Mouse (Mus musculus): ENCODE data around the gene 5530401A14Rik. TPM values are rescaled to one million over a fixed set of nuclear protein-coding genes. Genes with fewer than 3 reads are reported as not detected.

Gene 5530401A14Rik
- polyA plus RNA-seq, 1 experiment from 2014 or later: not detected

DNA sequence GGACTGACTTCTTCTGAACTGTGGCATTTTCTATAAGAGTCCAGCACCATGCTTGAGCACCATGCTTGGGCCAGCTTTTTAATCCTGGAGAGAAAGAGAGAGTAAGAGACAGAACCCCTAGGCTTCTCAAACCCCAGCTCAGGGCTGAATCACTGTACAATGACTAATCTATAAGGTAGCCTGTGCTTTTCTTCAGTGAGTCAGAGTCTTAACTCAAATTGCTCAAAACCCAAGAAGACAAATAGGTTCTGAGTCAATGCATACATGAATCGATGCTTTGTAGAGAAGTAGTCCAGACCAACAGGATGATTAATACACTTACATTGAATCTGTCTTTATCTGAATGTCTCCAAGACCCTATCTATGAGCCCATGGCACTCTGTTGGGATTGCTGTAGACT lies 48.3 kb downstream of the 5530401A14Rik start:
- no peaks in the 10 kb centered on the region for H3K4me1 ChIP-seq (ENCODE audit: control insufficient read depth in 2 of 2, insufficient read depth in 2 of 2, low read length in 2 of 2)
- no peaks in the 10 kb centered on the region for H3K36me3 ChIP-seq (ENCODE audit: control insufficient read depth, insufficient read depth, low read length)
- no peaks in the 10 kb centered on the region for H3K27me3 ChIP-seq (ENCODE audit: control insufficient read depth, insufficient read depth, low read length)
- 69% methylated on average over 1 of the region's 1 CpGs for WGBS
- H3K9ac ChIP-seq (ENCODE audit: low read length): no peak overlapping the region
- no peak overlapping the region for H3K4me2 ChIP-seq (ENCODE audit: low read length)
- H3K4me3 ChIP-seq (ENCODE audit: control insufficient read depth in 1 of 2, insufficient read depth in 1 of 2, low read depth in 1 of 2, low read length in 2 of 2): no peak overlapping the region
- ATAC-seq (ENCODE audit: insufficient number of reproducible peaks, insufficient read depth, low FRiP score, low read depth): no peak
- H3K27ac ChIP-seq (replicated peaks in 1 of 2; ENCODE audit: control insufficient read depth in 1 of 2, insufficient read depth in 1 of 2, low read depth in 2 of 2, low read length in 2 of 2): no peak overlapping the region
- H3K9me3 ChIP-seq (ENCODE audit: control insufficient read depth, low read length): no peaks in the 10 kb centered on the region

- Histone ChIP-seq H3K27ac (replicated peaks in 1 of 2; ENCODE audit: control insufficient read depth in 1 of 2, insufficient read depth in 1 of 2, low read depth in 2 of 2, low read length in 2 of 2) (no peak overlapping the region), H3K9me3 (ENCODE audit: control insufficient read depth, low read length) (no peaks in the 10 kb centered on the region), H3K4me1 (ENCODE audit: control insufficient read depth in 2 of 2, insufficient read depth in 2 of 2, low read length in 2 of 2) (no peaks in the 10 kb centered on the region), H3K36me3 (ENCODE audit: control insufficient read depth, insufficient read depth, low read length) (no peaks in the 10 kb centered on the region), H3K9ac (ENCODE audit: low read length) (no peak overlapping the region), H3K4me2 (ENCODE audit: low read length) (no peak overlapping the region), H3K27me3 (ENCODE audit: control insufficient read depth, insufficient read depth, low read length) (no peaks in the 10 kb centered on the region), H3K4me3 (ENCODE audit: control insufficient read depth in 1 of 2, insufficient read depth in 1 of 2, low read depth in 1 of 2, low read length in 2 of 2) (no peak overlapping the region)
- ATAC-seq (ENCODE audit: insufficient number of reproducible peaks, insufficient read depth, low FRiP score, low read depth): no peak
- WGBS: 66% methylated on average over 5 of the region's 5 CpGs
These were observed 49.0 kb downstream of the 5530401A14Rik start for GRCm38 (mm10) chr11:81909397-81909894.

DNA sequence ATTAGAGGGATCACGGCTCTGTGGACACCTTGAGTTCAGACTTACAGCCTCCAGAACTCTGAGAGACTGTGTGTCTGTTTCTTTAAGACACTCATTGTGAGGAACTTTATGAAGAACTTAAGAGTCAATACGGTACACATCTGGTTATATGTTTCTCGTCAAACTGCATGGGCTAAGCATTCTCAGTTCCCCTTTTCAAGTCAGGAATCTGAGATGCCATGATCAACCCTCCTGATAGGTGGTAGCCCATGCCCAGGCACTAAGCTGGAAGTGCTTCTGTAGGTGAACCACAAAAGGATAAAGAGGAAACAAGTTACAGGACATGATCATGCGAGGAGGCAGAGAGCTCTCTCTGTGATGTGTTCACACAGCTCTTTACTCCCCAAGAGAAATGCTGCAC lies 52.6 kb downstream of the 5530401A14Rik start:
- Histone ChIP-seq H3K4me3 (ENCODE audit: control insufficient read depth in 1 of 2, insufficient read depth in 1 of 2, low read depth in 1 of 2, low read length in 2 of 2) (no peak overlapping the region), H3K27ac (replicated peaks in 1 of 2; ENCODE audit: control insufficient read depth in 1 of 2, insufficient read depth in 1 of 2, low read depth in 2 of 2, low read length in 2 of 2) (no peak overlapping the region), H3K9ac (ENCODE audit: low read length) (no peak overlapping the region), H3K36me3 (ENCODE audit: control insufficient read depth, insufficient read depth, low read length) (no peaks in the 10 kb centered on the region), H3K4me1 (ENCODE audit: control insufficient read depth in 2 of 2, insufficient read depth in 2 of 2, low read length in 2 of 2) (no peaks in the 10 kb centered on the region), H3K4me2 (ENCODE audit: low read length) (no peak overlapping the region), H3K27me3 (ENCODE audit: control insufficient read depth, insufficient read depth, low read length) (no peaks in the 10 kb centered on the region), H3K9me3 (ENCODE audit: control insufficient read depth, low read length) (no peaks in the 10 kb centered on the region)
- WGBS: 71% methylated on average over 4 of the region's 4 CpGs
- ATAC-seq (ENCODE audit: insufficient number of reproducible peaks, insufficient read depth, low FRiP score, low read depth): no peak

- Histone ChIP-seq H3K9ac (ENCODE audit: low read length) (no peak overlapping the region), H3K4me1 (ENCODE audit: control insufficient read depth in 2 of 2, insufficient read depth in 2 of 2, low read length in 2 of 2) (no peaks in the 10 kb centered on the region), H3K9me3 (ENCODE audit: control insufficient read depth, low read length) (no peaks in the 10 kb centered on the region), H3K4me2 (ENCODE audit: low read length) (no peak overlapping the region), H3K36me3 (ENCODE audit: control insufficient read depth, insufficient read depth, low read length) (no peaks in the 10 kb centered on the region), H3K27me3 (ENCODE audit: control insufficient read depth, insufficient read depth, low read length) (no peaks in the 10 kb centered on the region), H3K27ac (replicated peaks in 1 of 2; ENCODE audit: control insufficient read depth in 1 of 2, insufficient read depth in 1 of 2, low read depth in 2 of 2, low read length in 2 of 2) (no peak overlapping the region), H3K4me3 (ENCODE audit: control insufficient read depth in 1 of 2, insufficient read depth in 1 of 2, low read depth in 1 of 2, low read length in 2 of 2) (no peak overlapping the region)
- 67% methylated on average over 6 of the region's 6 CpGs for WGBS
- no peak for ATAC-seq (ENCODE audit: insufficient number of reproducible peaks, insufficient read depth, low FRiP score, low read depth)
These were observed 55.0 kb downstream of the 5530401A14Rik start for GRCm38 (mm10) chr11:81915501-81915900.

- Histone ChIP-seq H3K9ac (ENCODE audit: low read length) (no peak overlapping the region), H3K4me1 (ENCODE audit: control insufficient read depth in 2 of 2, insufficient read depth in 2 of 2, low read length in 2 of 2) (no peaks in the 10 kb centered on the region), H3K27ac (replicated peaks in 1 of 2; ENCODE audit: control insufficient read depth in 1 of 2, insufficient read depth in 1 of 2, low read depth in 2 of 2, low read length in 2 of 2) (no peak overlapping the region), H3K4me2 (ENCODE audit: low read length) (no peak overlapping the region), H3K36me3 (ENCODE audit: control insufficient read depth, insufficient read depth, low read length) (no peaks in the 10 kb centered on the region), H3K4me3 (ENCODE audit: control insufficient read depth in 1 of 2, insufficient read depth in 1 of 2, low read depth in 1 of 2, low read length in 2 of 2) (no peak overlapping the region), H3K27me3 (ENCODE audit: control insufficient read depth, insufficient read depth, low read length) (no peaks in the 10 kb centered on the region), H3K9me3 (ENCODE audit: control insufficient read depth, low read length) (no peaks in the 10 kb centered on the region)
- 76% methylated on average over 2 of the region's 2 CpGs for WGBS
- no peak for ATAC-seq (ENCODE audit: insufficient number of reproducible peaks, insufficient read depth, low FRiP score, low read depth)
These were observed 62.6 kb downstream of the 5530401A14Rik start for GRCm38 (mm10) chr11:81923096-81923495.

- no peaks in the 10 kb centered on the region for H3K27me3 ChIP-seq (ENCODE audit: control insufficient read depth, insufficient read depth, low read length)
- H3K4me3 ChIP-seq (ENCODE audit: control insufficient read depth in 1 of 2, insufficient read depth in 1 of 2, low read depth in 1 of 2, low read length in 2 of 2): no peak overlapping the region
- no peaks in the 10 kb centered on the region for H3K36me3 ChIP-seq (ENCODE audit: control insufficient read depth, insufficient read depth, low read length)
- WGBS: 85% methylated on average over 4 of the region's 4 CpGs
- ATAC-seq (ENCODE audit: insufficient number of reproducible peaks, insufficient read depth, low FRiP score, low read depth): no peak
- H3K27ac ChIP-seq (replicated peaks in 1 of 2; ENCODE audit: control insufficient read depth in 1 of 2, insufficient read depth in 1 of 2, low read depth in 2 of 2, low read length in 2 of 2): no peak overlapping the region
- H3K9me3 ChIP-seq (ENCODE audit: control insufficient read depth, low read length): no peaks in the 10 kb centered on the region
- H3K4me2 ChIP-seq (ENCODE audit: low read length): no peak overlapping the region
- H3K9ac ChIP-seq (ENCODE audit: low read length): no peak overlapping the region
- no peaks in the 10 kb centered on the region for H3K4me1 ChIP-seq (ENCODE audit: control insufficient read depth in 2 of 2, insufficient read depth in 2 of 2, low read length in 2 of 2)
These were observed 63.2 kb downstream of the 5530401A14Rik start for GRCm38 (mm10) chr11:81923626-81924025.

DNA sequence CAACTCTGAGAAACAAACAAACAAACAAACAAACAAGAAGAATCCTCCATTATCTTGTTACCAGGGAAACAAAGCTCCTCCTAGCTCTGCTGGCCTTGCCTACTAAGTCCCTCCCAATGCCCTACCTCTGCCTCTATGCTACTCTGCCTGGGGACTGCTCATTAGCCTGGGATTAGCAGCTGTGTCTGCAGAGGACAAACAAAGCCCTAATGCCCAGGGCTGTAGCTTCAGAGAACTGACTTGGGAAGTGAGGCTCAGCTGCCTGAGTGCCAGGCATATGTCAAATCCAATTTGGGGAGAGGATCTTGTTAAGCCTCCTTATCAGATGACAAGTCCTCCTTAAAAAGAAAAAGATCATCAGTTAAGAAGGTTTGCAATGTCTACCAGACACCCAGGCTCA lies 65.9 kb downstream of the 5530401A14Rik start:
- Histone ChIP-seq H3K27ac (replicated peaks in 1 of 2; ENCODE audit: control insufficient read depth in 1 of 2, insufficient read depth in 1 of 2, low read depth in 2 of 2, low read length in 2 of 2) (no peak overlapping the region), H3K27me3 (ENCODE audit: control insufficient read depth, insufficient read depth, low read length) (no peaks in the 10 kb centered on the region), H3K4me3 (ENCODE audit: control insufficient read depth in 1 of 2, insufficient read depth in 1 of 2, low read depth in 1 of 2, low read length in 2 of 2) (no peak overlapping the region), H3K36me3 (ENCODE audit: control insufficient read depth, insufficient read depth, low read length) (no peaks in the 10 kb centered on the region), H3K4me2 (ENCODE audit: low read length) (no peak overlapping the region), H3K9me3 (ENCODE audit: control insufficient read depth, low read length) (no peaks in the 10 kb centered on the region), H3K4me1 (ENCODE audit: control insufficient read depth in 2 of 2, insufficient read depth in 2 of 2, low read length in 2 of 2) (no peaks in the 10 kb centered on the region), H3K9ac (ENCODE audit: low read length) (no peak overlapping the region)
- no peak for ATAC-seq (ENCODE audit: insufficient number of reproducible peaks, insufficient read depth, low FRiP score, low read depth)

- ATAC-seq (ENCODE audit: insufficient number of reproducible peaks, insufficient read depth, low FRiP score, low read depth): no peak
- 62% methylated on average over 1 of the region's 1 CpGs for WGBS
- no peak overlapping the region for H3K4me3 ChIP-seq (ENCODE audit: control insufficient read depth in 1 of 2, insufficient read depth in 1 of 2, low read depth in 1 of 2, low read length in 2 of 2)
- no peaks in the 10 kb centered on the region for H3K9me3 ChIP-seq (ENCODE audit: control insufficient read depth, low read length)
- no peak overlapping the region for H3K4me2 ChIP-seq (ENCODE audit: low read length)
- no peak overlapping the region for H3K27ac ChIP-seq (replicated peaks in 1 of 2; ENCODE audit: control insufficient read depth in 1 of 2, insufficient read depth in 1 of 2, low read depth in 2 of 2, low read length in 2 of 2)
- no peaks in the 10 kb centered on the region for H3K27me3 ChIP-seq (ENCODE audit: control insufficient read depth, insufficient read depth, low read length)
- H3K4me1 ChIP-seq (ENCODE audit: control insufficient read depth in 2 of 2, insufficient read depth in 2 of 2, low read length in 2 of 2): peaks cover 0 to 4% of the 10 kb centered on the region in 2 experiments; a peak in 2 of 4 replicates
- no peak overlapping the region for H3K9ac ChIP-seq (ENCODE audit: low read length)
- no peaks in the 10 kb centered on the region for H3K36me3 ChIP-seq (ENCODE audit: control insufficient read depth, insufficient read depth, low read length)
These were observed 77.0 kb downstream of the 5530401A14Rik start for GRCm38 (mm10) chr11:81937516-81937915.

Measured in heart, embryonic 14.5 days (tissue).